Mouse (Mus musculus) cerebellum, postnatal 10 days (tissue): Measurements from ENCODE around the gene Fancc.

ENCODE experiments used
- DNase-seq, 2 experiments: peaks; one replicate each; pipeline ENCODE4 v3.0.0; 2021; ENCODE audit warnings: mixed read lengths in 2 of 2

Gene Fancc

DNA sequence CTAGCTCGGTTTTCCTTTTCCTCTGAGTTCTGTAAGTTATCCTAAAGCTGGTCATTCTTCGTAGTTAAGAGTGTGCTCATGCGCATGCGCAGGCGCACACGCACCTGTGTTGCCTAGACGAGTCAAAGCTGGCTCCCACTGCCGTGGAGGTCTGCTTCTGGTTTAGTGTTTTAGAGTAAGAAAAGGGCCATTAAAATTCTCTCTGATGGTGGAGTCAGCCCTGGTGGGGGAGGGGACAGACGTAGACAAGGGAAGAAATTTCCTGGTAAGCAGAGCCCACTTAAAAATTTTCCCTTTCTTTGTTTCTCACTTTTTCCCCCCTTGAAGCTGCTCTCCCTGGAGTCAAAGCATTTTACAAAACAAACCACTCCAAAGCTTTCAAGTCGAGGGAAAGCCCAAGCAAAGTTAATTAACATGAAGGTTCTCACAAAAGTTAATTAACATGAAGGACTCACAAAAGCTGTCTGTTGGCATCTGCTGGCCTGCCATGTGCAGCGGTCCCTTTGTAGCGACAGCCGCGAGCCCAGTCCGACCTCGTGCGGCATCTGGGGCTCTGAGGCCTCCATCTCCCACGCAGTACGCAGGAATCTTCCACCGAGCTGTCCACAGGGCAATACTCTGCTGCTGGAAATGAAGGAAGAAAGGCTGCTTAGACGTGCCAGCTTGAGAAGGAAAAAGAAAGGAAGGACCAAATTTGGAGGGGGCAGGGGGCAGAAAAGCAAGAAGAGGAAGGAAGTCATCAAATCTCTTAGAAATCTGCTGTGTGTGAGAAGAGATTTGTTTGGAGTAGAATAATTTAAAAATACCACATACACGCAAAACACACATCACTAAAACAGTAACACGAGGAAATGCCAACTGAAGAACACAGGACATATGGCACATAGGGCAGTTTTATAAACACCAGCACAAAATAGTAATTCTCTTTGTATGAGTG lies at the start of gene Fancc:
TSS of gene Fancc (minus strand) at position 633 of the 937 bp plus-strand sequence.
- DNase-seq = peak; percentile 40 to 51

DNA sequence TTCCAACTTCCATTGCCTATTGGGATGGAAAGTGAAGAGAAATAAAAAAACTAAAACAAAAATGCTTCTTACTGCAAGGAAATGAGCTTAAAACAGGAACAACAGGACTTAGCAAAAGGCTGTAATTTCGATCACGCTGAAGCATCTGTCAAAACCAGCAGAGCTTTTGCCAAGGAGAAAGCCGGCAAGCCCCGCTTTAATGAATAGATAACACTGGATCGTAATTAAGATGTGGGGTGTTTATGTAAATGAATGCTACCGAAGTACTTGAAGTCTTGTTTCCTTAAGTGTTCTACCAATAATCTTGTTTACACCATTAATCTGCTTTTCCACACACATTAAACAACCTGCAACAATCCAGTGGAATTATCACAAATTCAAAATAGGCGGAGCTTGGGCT lies 48.2 kb upstream of the Fancc start:
- DNase-seq = no peak

DNA sequence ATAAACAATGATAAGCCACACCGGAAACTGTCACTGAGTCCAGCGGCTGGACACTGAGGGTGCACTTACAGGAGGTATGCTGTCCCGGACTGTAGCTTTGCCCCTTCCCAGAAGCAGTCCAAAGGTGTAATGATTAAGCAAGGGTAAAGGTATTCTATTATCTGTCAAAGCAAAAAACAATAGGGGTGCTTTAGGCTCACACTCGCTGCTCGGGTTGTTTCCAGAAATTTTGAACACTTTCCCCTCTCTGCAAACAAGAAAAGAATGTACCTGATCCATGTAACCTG lies 47.8 kb upstream of the Fancc start:
- no peak for DNase-seq

DNA sequence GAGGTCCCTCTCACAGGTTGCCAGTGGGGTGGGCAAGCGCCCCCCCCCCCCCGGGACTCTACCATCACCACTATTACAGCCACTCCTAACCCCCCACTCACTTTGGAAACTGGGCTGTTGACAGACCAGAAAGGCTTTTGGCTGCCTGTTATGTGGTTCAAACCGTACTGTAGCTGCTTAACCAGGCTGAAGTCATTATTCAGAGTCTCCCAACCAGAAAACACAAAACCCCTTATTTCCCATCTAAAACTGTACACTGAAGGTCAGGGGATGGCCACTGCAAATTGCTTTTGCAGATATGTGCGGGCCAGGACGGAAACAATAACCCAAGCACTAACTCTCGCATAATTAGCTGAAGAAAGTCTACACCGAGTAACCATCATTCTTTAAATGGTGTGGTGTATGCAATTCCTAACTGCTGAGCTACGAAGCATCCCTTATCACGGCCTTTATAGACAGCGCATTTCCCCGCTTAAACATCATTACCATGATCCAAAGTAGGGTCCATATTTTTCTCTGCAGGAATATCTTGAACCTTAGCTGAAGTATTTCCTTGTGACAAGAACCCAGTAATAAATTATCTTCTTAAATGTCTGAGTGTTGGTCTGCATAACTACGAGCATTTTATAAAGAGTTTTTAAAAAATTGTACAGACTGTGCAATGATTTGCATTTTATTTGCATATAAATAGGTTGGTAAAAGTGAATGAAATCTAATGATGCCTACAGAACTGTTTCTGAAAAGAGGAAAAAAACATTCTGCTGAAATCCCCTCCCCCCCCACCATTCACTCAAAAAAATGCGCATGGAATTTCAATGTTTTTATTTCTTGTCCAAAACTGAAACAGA lies 47.3 kb upstream of the Fancc start:
- DNase-seq = no peak

DNA sequence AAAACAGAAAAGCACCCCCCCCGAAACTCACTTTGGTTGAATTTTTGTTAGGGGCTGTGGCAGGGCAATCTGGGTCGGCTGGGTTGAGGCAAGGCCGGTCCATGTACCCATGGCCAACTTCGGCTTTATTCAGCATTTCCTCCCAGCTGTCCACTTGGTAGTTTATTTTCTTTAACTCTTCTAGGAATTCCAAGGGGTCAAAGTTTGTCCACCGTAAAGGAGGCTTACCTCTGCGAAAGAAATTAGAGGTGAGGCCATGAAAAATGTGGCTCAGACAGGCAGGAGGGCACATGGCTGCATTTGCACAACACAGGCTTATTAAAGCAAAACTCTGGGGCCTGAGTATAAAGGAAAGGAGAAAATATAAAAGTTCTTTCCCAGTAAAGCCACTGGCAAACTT lies 46.4 kb upstream of the Fancc start:
- no peak for DNase-seq

DNA sequence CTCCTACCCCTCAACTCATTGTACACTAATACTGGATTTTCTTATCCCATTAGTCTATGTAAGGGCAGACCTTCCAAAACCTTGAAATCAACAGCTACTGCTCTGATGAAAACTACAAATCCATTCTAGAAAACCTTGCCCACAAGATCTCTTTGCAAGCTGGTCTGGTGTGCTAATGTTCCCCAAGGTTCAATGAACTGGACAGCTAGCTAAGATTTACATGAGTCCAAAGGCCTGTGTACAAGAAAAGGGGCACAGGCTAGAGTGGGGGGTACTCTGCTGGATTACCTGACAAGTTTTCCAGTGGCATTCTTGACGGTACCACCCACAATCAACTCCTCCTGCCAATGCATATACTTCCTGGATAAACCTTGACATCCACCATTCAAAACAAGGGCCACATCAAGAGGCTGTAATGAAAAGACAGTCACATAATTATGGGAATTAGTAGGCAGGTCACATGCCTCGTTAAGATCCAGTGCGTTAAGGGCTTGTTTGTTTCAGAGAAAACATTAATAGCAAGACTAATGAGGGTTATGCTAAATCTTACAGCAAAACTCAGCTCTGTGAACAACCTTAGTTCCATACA lies 45.8 kb upstream of the Fancc start:
- DNase-seq = no peak

DNA sequence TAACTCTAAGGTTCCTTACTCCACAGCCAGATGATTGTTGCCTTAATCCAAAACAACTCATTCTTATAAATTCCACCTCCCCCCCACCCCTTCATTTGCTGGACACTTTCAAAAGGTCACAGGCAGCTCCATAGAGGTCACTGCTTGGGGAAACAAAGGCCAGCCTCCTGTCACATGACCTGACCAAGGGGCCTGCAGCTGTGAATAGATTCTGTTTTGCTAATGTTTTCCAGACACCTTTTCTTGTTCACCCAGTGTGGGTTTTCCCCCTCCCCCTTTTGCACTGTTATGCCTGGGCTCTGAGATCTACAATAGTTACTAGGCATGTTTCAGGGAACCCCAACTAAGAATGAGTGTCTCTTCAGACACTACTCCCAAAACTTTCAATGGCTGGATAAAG lies 44.4 kb upstream of the Fancc start:
- DNase-seq = no peak

DNA sequence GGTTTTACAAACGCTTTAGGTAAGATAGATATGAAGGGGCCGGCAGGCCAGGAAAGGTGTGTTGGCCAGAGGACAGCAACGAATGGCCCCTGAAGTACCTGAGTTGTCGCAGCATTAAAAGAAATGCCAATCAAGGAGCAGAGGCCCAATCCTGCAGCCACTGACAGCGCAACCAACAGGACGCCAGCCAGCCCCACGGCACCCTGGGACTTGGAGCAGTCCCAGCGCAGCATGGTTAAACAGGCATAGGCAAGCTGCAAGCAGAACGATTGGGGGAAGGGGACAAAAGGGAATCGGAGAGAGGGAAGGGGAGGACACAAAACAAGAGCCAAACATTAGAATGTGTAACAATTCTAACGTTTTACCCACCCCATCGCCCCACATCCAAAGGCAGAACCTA lies 43.5 kb upstream of the Fancc start:
- peak in 1 of 2 experiments; percentile 57 for DNase-seq

DNA sequence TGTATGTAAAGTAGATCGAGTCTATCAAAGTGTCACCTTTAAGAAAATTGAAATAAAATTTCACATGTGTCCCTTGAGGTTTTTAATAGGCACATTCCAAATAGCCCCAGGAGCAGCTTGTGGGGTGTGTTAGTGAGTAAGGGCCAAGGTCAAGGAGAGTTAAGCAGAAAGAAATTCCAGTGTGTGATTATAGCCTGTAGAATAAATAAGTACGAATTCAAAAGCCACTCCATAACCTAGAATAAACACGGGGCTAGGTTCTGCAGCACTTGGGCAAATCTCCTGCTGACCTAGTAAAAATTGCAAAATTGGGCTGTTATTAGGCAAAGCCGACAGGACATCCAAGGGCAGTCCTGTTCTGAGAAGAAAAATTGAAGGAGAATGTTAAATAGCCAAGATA lies 37.9 kb upstream of the Fancc start:
- no peak for DNase-seq

DNA sequence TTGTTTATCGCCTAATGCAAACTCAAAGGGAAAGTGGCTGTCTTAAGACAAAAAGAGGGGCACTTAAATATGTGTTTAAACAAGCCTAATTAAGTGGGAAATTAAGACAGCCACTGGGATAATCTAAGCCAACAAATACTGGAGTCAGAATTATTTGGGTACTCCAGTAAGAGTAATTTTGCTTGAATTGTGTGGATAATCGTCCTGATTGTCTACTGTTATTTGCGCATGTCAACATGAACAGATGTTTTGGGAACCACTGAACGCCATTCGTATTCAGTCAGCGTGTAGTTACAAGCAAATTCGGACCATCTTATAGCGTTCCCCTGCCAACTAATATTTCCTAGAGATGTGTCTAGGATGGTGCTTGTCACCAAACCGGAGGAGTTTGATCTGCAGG lies 33.8 kb upstream of the Fancc start:
- DNase-seq = no peak

DNA sequence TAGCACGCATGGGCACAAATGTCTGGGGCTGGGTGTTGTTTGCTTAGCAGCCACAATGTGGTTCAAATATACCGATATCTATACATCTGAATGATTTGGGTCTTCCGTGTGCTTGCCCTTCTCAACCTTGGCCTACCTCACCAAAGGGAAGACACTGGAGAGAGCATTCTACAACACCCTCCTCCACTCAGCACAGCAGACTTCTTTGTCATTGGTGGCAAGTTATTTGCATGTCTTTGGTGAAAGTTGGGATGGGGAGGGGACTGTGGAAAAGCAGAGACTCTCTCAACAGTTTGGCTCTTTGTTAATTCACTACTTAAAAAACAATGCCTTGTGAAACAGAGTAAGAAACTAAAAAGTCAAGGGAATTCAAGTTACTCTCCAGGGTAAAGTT lies 33.3 kb upstream of the Fancc start:
- no peak for DNase-seq

DNA sequence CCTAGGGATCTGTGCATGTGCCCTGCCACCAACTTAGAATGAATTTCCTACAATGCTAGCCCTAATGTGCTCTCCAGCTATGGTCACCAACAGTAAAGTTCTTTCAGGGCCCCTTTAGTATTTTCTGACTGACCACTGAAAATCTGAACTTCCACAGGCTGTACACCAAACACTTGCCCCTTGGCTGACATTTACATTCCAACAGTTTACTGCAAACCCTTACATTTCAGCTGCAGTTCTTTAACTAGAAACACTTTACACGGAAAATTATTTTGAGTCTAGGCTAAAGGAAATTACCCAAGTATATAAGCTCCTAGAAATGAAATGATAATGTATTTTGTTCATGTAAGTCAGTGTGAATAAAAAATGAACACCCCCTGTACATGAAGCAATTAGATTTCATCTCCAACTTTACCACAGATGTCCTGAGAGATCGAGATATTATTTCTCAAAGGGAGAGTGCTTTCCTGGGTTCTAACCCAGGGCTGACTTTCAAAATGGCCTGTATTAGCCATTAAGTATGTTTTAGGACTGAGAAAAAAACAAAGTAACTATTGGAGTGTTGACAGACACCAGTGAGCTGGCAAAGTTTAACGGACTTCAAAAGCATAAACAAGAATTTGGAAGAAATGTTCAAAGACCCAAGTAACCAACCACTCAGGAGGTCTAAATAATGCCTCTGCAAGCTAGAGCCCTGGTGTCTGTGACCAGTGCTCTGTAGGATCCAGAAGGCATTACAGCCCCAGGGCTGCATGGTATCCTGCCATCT lies 32.7 kb upstream of the Fancc start:
- no peak for DNase-seq

DNA sequence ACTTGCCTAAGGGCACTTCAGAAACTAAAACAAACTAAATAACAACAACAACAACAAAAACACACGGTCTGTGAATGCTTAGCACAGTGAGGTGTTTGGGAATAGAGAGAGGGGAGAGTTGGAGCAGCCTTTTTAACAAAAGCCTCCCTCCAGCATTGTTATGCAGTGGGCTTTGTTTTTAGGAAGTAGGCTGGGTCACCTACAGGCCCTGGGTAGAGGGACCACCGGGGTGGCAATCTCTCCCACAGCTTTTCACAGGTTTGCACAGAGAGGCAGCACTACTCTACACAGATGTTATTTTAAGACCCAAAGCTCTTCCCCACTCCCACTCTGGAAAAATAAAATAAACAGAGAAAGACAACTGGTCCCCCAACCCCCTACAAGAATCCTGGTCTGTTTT lies 31.8 kb upstream of the Fancc start:
- no peak for DNase-seq

DNA sequence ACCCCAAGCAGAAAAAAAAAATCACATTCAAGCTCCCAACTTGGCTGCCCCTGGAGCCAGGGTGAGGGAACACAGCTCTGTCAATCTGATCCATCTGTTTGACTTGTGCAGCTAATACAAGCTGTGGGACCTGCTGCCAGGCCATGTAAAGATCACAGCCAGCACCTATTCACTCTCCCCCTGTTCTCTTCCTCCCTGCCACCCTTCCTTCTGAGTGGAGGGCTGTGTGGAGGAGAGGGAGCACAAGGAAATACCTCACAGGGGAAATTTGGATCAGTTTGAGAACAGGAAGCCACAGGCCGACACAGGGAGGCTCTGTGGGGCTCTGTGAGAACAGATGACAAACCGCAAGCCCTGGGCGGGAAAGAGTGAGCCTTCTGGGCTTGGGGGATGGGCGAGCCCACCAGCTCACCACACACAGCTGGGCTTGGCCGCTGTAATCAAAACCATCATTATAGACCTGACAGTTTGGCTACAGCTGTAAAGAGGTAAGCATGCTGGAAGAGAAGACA lies 31.1 kb upstream of the Fancc start:
- DNase-seq = peak; percentile 61 to 73

DNA sequence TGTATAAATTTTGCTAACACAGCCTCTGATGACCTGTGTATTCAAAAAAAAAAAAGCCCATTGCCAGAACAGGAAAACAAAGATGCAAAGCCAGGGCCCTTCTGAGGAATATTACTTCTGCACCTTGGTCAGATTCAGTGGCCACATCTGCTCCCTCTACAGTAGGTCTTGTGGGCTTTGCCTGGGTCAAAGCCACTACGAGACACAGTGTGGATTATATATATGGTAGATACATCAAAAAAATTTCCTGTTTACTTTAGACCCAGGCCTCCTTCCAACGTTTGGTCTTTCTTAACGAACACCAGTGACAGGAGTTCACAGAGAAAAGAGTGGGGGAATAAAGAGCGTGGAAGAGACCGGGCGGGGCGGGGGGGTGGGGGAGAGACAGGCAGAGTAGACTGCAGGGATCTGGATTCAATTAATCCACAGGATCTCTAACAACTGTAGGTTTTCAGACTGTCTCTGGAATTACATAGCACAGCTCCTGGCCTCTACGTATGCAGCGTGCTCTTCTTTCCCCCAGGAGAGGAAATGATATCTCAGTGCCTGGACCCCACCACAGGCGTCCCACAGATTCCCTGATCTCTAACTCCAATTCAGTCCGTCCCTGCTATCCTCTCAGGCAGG lies 28.6 kb upstream of the Fancc start:
- no peak for DNase-seq

DNA sequence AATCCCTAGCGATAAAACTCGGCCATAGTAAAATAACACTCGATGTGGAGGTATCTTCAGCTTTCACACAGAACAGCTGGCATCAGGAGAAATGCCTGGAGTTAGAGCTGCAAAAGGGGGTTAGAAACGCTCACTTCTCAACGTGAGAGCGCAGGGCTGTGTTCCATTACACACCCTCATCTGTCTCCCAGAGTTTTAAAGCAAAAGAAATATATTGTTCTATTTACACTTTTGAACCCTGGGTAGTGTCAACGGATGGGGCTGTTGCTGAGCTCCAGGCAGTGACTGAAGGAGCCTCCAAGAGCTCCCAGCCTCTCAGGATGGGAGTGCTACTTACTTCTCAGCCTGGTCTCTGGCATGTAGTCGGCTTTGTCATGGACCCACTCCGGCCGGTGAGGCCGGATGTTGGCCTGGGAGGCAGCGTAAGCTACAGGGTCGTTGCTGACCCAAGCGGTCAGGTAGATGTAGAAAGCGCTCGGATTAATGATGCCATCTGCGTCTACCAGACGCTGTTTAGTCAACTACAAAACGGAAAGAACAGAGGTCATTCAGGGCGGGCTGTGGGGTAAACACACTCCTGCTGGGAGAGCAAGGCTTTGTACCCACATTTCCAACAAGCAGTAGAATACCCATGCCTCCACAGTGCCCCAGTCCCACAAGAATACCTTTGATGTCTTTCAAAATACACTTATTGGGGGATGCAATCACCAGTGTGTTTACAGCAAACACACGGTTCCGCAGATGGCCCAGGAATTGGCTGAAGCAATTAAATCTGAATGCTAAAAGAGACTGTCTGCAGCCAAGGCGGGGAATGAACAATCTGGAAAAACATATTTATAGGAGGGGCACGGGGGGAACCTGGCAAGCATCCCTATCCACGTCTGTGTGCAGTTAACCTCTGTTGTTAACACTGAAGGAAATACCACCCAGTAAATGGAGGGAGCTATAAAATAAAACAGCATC lies 27.8 kb upstream of the Fancc start:
- peak; percentile 90 to 91 for DNase-seq

DNA sequence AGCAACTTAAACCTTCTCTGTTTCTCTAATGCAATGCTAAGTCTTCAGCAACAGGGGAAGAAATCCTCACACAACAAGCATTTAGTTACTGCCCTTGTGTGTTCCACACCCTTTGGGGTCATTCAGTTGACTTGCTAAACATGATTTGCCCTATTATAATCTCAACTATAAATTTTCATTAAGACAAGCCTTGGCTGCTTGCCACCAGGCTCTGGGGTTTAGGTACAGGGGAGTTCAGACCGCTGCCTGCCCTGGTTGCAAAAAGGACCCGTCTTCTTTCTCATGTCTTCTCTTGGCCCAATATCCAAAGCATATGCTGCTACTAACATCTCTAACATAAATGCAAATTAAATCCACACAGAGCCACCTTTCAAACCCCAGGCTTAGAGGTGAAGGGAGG lies 27.0 kb upstream of the Fancc start:
- peak; percentile 38 to 48 for DNase-seq

DNA sequence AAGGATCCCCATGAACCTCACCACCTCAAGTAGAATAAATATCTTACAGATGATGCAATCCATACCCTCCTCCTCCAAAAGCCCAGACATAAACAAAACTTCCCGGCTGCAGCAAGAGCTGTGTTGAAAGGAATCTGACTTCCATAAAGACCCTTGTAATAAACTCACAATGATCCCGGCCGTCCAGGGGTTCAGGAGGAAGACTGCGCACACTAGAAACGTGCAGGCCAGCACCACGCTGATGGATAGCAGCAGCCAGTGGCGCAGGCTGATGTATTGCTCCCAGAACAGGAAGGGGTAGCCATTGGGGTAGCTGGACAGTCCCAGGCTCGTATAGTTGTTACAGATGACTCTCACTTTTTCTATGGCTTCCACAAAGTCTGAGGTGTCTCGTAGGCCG lies 25.8 kb upstream of the Fancc start:
- DNase-seq = no peak

DNA sequence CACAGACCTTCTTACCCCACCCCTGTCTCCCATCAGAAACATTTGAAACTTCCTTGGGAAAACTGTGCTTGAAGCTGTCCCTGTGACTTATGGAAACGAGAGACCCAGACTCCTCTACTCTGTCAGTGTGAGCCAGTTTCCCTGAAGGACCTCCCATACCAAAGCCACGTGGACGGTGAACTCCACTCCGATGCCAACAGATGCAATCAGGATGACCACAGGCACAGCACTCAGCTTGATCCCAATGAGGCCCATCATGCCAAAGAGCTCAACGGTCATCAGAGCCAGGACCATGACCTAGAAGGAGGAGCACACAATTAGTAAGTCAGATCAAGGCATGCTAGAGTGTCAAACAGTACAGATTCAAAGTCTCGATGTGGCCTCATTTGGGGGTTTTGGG lies 23.0 kb upstream of the Fancc start:
- DNase-seq = no peak

DNA sequence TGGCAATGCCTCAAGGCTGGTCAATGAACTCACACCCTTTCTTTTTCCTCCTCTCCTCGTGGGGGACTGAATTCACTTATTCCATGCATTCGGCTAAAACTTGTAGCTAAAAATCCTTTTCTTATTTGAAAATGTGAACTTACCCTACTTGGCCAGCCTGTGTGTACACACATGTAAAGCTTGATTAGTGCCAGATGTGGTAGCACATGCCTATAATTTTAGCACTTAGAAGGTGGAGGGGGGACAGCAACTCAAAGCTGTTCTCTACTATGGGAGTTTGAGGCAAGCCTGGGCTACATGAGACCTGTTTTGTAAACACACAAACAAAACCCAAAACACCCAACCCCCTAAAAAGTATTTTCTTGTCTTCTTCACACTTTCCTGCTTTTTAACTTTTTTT lies 19.5 kb upstream of the Fancc start:
- DNase-seq = no peak

DNA sequence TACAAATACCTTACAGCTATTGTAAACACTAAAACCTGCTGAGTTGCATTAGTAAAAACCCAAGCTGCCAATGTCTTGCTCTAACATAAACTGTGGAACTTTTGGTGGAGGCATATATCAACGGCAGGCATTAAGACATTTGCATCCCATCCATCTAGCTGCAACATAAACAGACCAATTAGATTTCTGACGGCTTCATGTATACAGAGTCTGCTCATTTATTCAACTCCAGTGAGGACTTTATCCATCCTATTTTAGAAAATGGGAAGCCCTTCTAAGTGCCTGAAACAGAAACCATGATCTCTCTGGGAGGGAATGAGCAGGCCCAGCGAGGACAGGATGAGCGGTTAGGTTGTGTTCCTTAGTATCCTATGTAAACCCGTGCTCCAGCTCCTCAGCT lies 18.5 kb upstream of the Fancc start:
- DNase-seq = no peak
